Mouse (Mus musculus): ENCODE data around the gene Pbp2. TPM values are rescaled to one million over a fixed set of nuclear protein-coding genes. Genes with fewer than 3 reads are reported as not detected.

Gene Pbp2
- polyA plus RNA-seq, 1 experiment from 2014 or later, result not detected

GRCm38 (mm10) chr6:135273066-135273465 is 37.1 kb downstream of the Pbp2 start:
- peaks cover 17% of the 10 kb centered on the region for H3K4me1 ChIP-seq (replicated peaks)
- no peaks in the 10 kb centered on the region; the same call in 1 of the 2 replicates for H3K27me3 ChIP-seq
- H3K36me3 ChIP-seq, result no peaks in the 10 kb centered on the region
- no peaks in the 10 kb centered on the region for H3K9me3 ChIP-seq
- 74% methylated on average over 6 of the region's 6 CpGs for WGBS
- H3K4me2 ChIP-seq, result no peak overlapping the region
- H3K9ac ChIP-seq (replicated peaks), result no peak overlapping the region
- no peak overlapping the region for H3K27ac ChIP-seq
- no peak overlapping the region for H3K4me3 ChIP-seq (replicated peaks)
- no peak for ATAC-seq (ENCODE audit: insufficient number of reproducible peaks, insufficient read depth, low FRiP score, low TSS enrichment, low read depth)

DNA sequence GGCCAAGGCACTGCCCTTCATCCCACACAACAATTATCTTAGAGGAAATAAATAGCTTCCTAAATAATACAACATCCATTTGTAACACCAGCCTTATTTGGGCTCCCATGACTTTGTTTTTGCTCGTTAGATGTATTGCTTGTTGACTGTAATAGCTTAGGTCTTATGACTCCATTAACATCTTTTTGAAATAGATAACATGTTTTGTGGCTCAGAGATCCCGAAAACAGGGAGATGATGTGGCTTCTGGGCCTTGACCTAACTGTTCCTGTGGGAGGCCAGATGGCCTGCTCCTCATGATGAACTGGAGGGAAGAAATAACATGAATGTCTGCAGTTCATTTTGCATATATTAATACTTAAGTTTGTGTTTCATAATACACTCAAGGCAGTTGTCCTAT is 38.4 kb downstream of the Pbp2 start:
- H3K36me3 ChIP-seq, result no peaks in the 10 kb centered on the region
- 62% methylated on average over 2 of the region's 2 CpGs for WGBS
- ATAC-seq (ENCODE audit: insufficient number of reproducible peaks, insufficient read depth, low FRiP score, low TSS enrichment, low read depth), result no peak

DNA sequence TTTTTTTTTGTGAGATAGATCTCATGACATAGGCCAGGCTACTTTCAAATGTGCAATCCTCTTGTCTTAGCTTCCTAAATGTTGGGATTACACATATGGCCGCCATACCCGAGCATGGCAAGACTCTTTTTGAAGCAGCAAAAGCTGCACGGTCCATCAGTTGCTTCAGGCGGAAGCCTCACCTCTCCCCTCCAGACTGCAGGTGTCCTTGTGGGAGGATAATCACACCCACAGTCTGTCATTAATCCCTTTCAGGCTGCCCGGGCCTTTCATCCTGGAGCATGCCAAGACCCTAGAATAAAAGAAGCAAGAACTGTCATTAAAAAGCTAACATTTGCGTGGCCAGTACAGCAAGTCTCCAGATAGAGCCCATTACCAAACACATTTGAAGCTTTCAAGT is 40.6 kb downstream of the Pbp2 start:
- H3K9me3 ChIP-seq, result no peaks in the 10 kb centered on the region
- H3K4me1 ChIP-seq (replicated peaks), result peaks cover 17% of the 10 kb centered on the region
- H3K36me3 ChIP-seq, result no peaks in the 10 kb centered on the region
- no peak overlapping the region for H3K9ac ChIP-seq (replicated peaks)
- 40% methylated on average over 6 of the region's 6 CpGs for WGBS
- no peak overlapping the region for H3K27ac ChIP-seq
- ATAC-seq (ENCODE audit: insufficient number of reproducible peaks, insufficient read depth, low FRiP score, low TSS enrichment, low read depth), result no peak
- no peak overlapping the region for H3K4me3 ChIP-seq (replicated peaks)
- no peak overlapping the region for H3K4me2 ChIP-seq
- H3K27me3 ChIP-seq, result no peaks in the 10 kb centered on the region; the same call in 1 of the 2 replicates

More for the DNA sequence above, 38.4 kb downstream of the Pbp2 start:
- Histone ChIP-seq H3K9ac (replicated peaks) (no peak overlapping the region), H3K4me2 (no peak overlapping the region), H3K4me3 (replicated peaks) (no peak overlapping the region), H3K27ac (no peak overlapping the region), H3K27me3 (no peaks in the 10 kb centered on the region; the same call in none of the 2 replicates), H3K9me3 (no peaks in the 10 kb centered on the region), H3K4me1 (replicated peaks) (peaks cover 17% of the 10 kb centered on the region)

DNA sequence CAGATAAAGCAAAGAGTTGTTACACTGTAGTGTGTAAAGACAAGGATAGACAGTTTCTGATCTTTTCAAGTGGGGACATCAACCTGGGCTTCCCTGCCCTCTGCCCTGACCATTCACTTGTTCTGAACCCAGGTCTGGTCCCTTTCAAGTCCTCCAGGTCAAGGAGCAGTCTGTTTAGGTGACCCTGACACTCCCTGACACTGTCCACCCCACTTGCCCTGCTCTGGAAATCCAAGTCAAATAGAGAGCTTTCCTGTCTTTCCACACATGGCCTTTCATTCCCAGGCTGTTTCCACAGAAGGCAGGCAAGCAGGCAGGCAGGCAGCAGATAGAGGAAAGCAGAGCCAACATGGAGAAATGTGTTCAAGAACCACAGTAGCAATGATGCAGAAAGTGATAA is 41.8 kb downstream of the Pbp2 start:
- Histone ChIP-seq H3K4me1 (replicated peaks) (peaks cover 17% of the 10 kb centered on the region), H3K9me3 (peaks cover 5% of the 10 kb centered on the region), H3K9ac (replicated peaks) (no peak overlapping the region), H3K36me3 (no peaks in the 10 kb centered on the region), H3K27me3 (no peaks in the 10 kb centered on the region; the same call in 1 of the 2 replicates), H3K4me2 (no peak overlapping the region), H3K27ac (peak overlapping the region; percentile 18; the same call in 1 of the 2 replicates), H3K4me3 (replicated peaks) (no peak overlapping the region)
- ATAC-seq (ENCODE audit: insufficient number of reproducible peaks, insufficient read depth, low FRiP score, low TSS enrichment, low read depth), result no peak

DNA sequence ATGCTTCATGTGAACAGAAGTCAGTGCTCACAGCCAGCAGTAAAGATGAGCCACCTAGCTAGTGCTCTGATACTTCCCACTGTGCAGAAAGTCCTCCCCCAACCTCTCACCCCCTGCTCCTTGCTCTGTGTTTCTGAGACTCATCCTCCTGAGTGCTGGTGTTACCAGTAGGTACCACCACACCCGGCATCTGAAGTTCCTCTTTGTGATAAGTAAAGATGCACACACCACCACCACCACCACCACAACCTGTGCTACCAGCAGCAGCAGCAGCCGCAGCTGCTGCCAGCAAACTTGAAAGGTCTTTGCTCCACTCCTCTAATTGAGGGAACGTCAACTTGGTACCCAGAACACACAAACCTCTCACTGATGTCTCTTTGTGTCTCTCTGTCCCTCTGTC is 43.0 kb downstream of the Pbp2 start:
- no peak for ATAC-seq (ENCODE audit: insufficient number of reproducible peaks, insufficient read depth, low FRiP score, low TSS enrichment, low read depth)
- no peaks in the 10 kb centered on the region; the same call in 1 of the 2 replicates for H3K27me3 ChIP-seq
- no peak overlapping the region for H3K9ac ChIP-seq (replicated peaks)
- no peak overlapping the region for H3K4me2 ChIP-seq
- H3K9me3 ChIP-seq, result peaks cover 5% of the 10 kb centered on the region
- WGBS, result 61% methylated on average over 3 of the region's 3 CpGs
- H3K4me3 ChIP-seq (replicated peaks), result no peak overlapping the region
- no peaks in the 10 kb centered on the region for H3K36me3 ChIP-seq
- H3K4me1 ChIP-seq (replicated peaks), result peaks cover 14% of the 10 kb centered on the region
- no peak overlapping the region for H3K27ac ChIP-seq

DNA sequence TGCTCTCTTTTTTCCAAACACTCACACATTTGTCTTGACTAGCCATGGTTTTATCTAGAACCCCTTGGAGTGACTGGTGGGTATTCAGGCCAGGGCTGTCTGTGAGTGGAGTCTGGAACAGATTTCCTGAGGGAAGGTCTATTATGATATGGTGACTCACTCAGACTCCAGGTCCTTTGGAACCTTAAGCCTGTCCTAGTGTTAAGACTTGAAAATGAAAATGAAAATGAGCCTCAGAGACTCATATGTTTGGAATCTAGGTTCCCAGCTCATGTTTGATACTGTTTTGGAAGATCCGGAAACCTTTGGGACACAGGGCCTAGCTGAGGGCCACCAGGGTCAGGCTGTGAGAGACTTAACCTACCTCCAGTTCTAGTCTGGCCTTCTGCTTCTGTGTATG is 44.1 kb downstream of the Pbp2 start:
- H3K4me1 ChIP-seq (replicated peaks), result peaks cover 12% of the 10 kb centered on the region
- H3K27ac ChIP-seq, result no peak overlapping the region
- H3K9me3 ChIP-seq, result peaks cover 5% of the 10 kb centered on the region
- H3K4me2 ChIP-seq, result no peak overlapping the region
- no peak overlapping the region for H3K4me3 ChIP-seq (replicated peaks)
- H3K36me3 ChIP-seq, result no peaks in the 10 kb centered on the region
- ATAC-seq (ENCODE audit: insufficient number of reproducible peaks, insufficient read depth, low FRiP score, low TSS enrichment, low read depth), result no peak
- 83% methylated on average over 1 of the region's 1 CpGs for WGBS
- no peak overlapping the region for H3K9ac ChIP-seq (replicated peaks)
- no peaks in the 10 kb centered on the region; the same call in 1 of the 2 replicates for H3K27me3 ChIP-seq

DNA sequence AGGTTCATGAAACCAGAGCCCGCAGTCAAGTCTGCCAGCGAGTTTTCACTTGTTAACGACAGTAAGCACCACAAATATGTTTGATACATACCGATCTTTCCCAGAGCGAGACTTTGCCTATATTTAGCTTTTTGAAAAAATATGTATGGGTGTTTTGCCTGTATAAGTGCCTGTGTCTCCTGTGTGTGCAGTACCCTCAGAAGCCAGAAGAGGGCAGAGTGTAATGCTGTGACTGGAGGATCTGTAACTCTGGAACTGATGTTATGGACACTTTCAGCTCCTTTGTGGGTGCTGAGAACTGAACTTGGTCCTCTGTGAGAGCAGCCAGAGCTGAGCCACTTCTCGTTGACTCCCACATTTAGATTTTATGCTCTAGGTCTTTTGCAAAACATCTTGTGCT is 46.1 kb downstream of the Pbp2 start:
- no peaks in the 10 kb centered on the region for H3K4me1 ChIP-seq (replicated peaks)
- H3K9me3 ChIP-seq, result peaks cover 5% of the 10 kb centered on the region
- H3K27me3 ChIP-seq, result no peaks in the 10 kb centered on the region; the same call in 1 of the 2 replicates
- WGBS, result 92% methylated on average over 6 of the region's 6 CpGs
- no peak overlapping the region for H3K4me3 ChIP-seq (replicated peaks)
- no peak overlapping the region for H3K4me2 ChIP-seq
- ATAC-seq (ENCODE audit: insufficient number of reproducible peaks, insufficient read depth, low FRiP score, low TSS enrichment, low read depth), result no peak
- H3K27ac ChIP-seq, result no peak overlapping the region
- no peak overlapping the region for H3K9ac ChIP-seq (replicated peaks)
- H3K36me3 ChIP-seq, result no peaks in the 10 kb centered on the region

- no peak for ATAC-seq (ENCODE audit: insufficient number of reproducible peaks, insufficient read depth, low FRiP score, low TSS enrichment, low read depth)
- H3K36me3 ChIP-seq, result no peaks in the 10 kb centered on the region
- WGBS, result 60% methylated on average over 2 of the region's 2 CpGs
- no peaks in the 10 kb centered on the region for H3K4me1 ChIP-seq (replicated peaks)
- H3K9ac ChIP-seq (replicated peaks), result no peak overlapping the region
- no peak overlapping the region for H3K27ac ChIP-seq
- peaks cover 5% of the 10 kb centered on the region for H3K9me3 ChIP-seq
- H3K4me3 ChIP-seq (replicated peaks), result no peak overlapping the region
- H3K4me2 ChIP-seq, result no peak overlapping the region
- H3K27me3 ChIP-seq, result no peaks in the 10 kb centered on the region; the same call in 1 of the 2 replicates
Observed at GRCm38 (mm10) chr6:135262565-135262964, 47.6 kb downstream of the Pbp2 start.

DNA sequence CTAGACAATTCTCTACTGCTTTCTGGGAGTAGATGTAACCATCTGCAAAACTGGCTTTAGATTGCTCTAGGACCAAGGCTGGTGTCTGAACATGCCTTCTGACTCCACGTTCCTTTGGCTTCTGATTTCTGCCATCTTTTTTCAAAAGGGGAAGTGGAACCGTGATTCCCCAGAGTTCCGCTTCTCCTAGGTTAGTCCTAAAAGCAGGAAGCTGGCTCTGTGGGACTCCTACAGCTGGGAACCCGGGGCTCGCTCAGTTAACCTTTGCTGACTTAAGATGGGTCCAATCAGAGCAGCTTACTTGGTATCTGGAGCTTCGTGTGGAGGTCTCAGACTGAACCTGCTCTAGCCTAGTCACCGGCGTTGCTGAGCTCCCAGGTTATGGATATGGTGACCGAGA is 49.1 kb downstream of the Pbp2 start:
- no peak overlapping the region for H3K9ac ChIP-seq (replicated peaks)
- no peak for ATAC-seq (ENCODE audit: insufficient number of reproducible peaks, insufficient read depth, low FRiP score, low TSS enrichment, low read depth)
- 87% methylated on average over 9 of the region's 9 CpGs for WGBS
- H3K4me2 ChIP-seq, result no peak overlapping the region
- no peak overlapping the region for H3K4me3 ChIP-seq (replicated peaks)
- no peak overlapping the region for H3K27ac ChIP-seq
- H3K36me3 ChIP-seq, result no peaks in the 10 kb centered on the region
- no peaks in the 10 kb centered on the region for H3K4me1 ChIP-seq (replicated peaks)
- H3K27me3 ChIP-seq, result no peaks in the 10 kb centered on the region
- H3K9me3 ChIP-seq, result peaks cover 5% of the 10 kb centered on the region

DNA sequence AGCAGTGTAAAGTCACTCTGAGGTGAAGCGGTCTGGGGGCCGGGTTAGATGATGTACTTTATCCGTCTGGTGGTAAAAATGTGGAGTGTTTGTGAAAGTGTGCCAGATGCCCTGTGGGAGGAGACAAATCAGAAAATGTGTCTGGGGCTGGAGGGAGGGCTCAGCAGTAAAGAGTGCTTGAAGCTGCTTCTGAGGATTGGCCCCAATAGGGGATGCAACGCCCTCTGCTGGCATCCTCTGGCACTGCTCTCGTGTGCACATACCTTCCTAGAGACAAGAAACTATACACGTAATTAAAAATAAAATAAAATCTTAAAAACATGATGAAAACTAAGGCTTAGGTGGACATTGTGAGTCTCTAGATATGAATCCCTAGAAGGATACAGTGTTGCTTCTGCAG is 49.8 kb downstream of the Pbp2 start:
- Histone ChIP-seq H3K27ac (no peak overlapping the region), H3K9ac (replicated peaks) (no peak overlapping the region), H3K4me2 (no peak overlapping the region), H3K27me3 (no peaks in the 10 kb centered on the region), H3K9me3 (peaks cover 5% of the 10 kb centered on the region), H3K4me3 (replicated peaks) (no peak overlapping the region), H3K36me3 (no peaks in the 10 kb centered on the region), H3K4me1 (replicated peaks) (no peaks in the 10 kb centered on the region)
- 84% methylated on average over 6 of the region's 6 CpGs for WGBS
- no peak for ATAC-seq (ENCODE audit: insufficient number of reproducible peaks, insufficient read depth, low FRiP score, low TSS enrichment, low read depth)

All from limb, embryonic 12.5 days (tissue).